Mouse (Mus musculus) olfactory bulb, adult 2 months (tissue): Measurements from ENCODE around the gene Dohh.

Source experiments
- CTCF ChIP-seq: fragments of 200-500 bp; IDR thresholded peaks from 2 replicates; pipeline ENCODE4 v1.5.1; 2012; ENCODE audit warnings: low read depth, mild to moderate bottlenecking, low read length, moderate library complexity; ENCODE audit not compliant: insufficient read depth
- POLR2A ChIP-seq: fragments of 200-500 bp; IDR thresholded peaks from 2 replicates; pipeline ENCODE4 v1.6.1; 2012; ENCODE audit warnings: mild to moderate bottlenecking, low read depth, low read length, moderate library complexity; ENCODE audit not compliant: insufficient read depth

DNA sequence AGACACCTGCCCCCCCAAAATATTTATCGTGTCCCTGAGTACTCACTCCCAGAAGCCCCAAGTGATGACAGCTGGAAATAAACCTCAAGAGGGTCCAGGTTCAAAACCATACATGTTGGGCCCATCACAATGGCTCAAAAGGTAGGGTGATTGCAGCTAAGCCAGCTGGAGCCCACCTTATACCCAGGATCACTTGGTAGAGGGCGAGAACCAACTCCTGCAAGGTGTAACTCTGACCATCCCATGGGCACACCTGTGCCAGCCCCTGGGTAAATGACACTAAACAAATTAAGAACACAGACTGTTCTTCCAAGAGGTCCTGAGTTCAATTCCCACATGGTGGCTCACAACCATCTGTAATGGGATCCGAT, 5.1 kb upstream of the Dohh start:
- TF ChIP-seq CTCF (no peak), POLR2A (no peak)
